Mouse (Mus musculus): Measurements from ENCODE around the gene Sap30.
"Not testable (repeated sequence)": the region's sequence is repeated elsewhere in the genome, so short reads cannot be mapped to it uniquely, and the experiment has no call there.

Sap30 gene

DNA sequence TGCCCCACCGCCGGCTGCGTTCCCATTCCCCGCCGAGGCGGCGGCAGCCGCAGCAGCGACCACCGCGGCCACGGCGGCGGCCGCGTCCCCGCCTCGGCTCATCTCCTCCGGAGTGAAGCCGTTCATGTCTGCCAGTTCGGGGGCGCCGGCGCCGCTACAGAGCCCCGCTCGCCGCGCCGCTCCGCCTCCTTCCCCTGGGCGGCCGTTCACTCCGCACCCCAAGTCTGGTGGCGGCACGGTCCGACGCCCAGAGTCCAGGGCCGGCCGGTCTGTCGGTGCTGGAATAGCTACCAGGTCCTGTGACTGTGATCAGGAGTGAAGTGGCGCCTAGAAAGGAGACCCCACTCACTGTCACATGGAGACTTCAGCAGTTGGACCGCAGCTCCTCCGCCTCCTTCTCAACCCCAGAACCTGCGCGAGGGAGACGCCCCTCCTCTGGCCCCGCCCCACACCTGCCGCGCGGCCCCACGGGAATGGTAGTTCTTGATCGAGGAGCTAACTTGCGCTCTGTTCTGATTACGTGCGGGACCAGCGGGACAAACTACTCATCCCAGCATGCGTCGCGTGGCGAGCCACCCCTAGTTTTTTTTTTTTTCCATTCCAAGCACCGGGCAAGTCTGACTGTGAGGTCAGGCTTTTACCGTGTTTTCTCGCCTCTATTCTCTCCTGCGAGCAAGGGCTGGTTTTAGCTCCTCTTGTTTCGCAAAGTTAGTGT is at the start of gene Sap30:
Sap30 (minus strand) TSS at position 420 of the 715 bp plus-strand sequence.
- DNase-seq (ENCODE audit: low spot score) = peak; percentile 98

DNA sequence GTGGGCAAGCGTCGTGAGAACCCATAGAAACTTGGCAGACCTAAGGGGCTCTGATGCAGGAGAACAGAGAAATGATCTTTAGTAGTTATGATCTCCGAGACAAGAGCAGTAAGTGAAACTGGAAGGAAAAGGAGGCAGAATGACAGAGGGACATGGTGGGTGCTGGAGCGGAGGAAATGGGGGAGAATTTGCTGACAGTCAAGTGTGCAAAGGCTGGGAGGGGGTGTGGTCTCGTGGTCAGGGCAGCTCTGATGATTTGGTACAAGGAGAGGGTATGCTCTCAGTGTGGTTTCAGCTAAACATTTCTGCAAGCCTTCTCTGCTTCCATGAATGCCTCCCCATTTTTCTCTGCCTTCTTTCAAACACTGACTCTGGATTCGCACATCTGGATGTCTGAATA is 48.5 kb upstream of the Sap30 start:
- no peak for DNase-seq (ENCODE audit: low spot score)

DNA sequence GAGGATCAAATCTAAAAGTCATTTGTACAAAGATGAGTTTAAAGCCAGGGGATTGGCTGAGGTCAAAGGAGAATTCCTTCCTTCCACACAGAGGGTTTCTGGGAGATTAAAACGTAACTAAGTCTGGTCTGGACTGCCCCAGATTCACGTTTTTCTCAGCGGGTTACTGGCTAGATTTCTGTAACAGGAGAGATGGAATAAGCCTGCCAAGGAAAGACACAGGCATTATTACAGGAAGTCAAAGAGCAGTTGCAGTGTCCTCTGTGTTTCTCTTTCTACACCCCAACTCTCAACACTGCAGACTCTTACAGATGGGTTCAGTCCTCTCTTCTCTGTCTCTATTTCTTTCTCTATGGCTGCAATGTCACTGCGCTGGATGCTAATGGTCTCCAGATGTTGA is 46.8 kb upstream of the Sap30 start:
- no peak for DNase-seq (ENCODE audit: low spot score)

DNA sequence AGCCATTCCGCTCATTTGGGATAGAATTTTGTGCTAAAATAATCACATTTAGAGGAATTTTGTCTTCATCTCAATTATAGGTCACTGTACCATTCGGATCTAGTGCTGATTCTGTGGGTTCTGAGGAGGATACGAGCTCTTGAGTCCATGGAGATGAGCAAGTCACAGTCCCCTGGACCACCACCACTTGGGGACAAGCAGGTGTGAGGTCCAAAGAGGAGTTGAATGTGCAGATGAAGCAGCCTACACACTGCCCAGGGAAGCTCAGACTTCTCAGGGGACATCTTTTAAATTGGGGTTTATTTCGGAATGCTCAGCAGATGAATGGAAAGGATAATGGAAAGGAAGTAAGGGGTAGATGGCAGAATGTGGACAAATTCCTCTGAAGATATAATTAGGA is 45.4 kb upstream of the Sap30 start:
- no peak for DNase-seq (ENCODE audit: low spot score)

DNA sequence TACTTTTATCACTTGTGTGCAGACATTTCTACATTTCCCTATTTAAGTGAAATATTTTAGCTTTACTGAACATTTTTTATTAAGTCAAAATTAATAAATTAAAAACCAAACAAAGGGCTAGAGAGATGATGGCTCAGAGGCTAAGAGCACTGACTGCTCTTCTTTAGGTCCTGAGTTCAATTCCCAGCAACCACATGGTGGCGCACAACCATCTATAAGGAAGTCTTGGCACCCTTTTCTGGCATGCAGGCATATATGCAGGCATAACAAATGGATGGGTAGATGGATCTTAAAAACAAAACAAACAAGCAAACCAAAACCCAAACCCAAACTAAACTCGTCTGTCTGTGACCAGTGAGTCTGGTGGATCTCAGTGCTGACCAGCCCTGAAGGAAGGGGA is 44.6 kb upstream of the Sap30 start:
- DNase-seq (ENCODE audit: low spot score) = no peak

DNA sequence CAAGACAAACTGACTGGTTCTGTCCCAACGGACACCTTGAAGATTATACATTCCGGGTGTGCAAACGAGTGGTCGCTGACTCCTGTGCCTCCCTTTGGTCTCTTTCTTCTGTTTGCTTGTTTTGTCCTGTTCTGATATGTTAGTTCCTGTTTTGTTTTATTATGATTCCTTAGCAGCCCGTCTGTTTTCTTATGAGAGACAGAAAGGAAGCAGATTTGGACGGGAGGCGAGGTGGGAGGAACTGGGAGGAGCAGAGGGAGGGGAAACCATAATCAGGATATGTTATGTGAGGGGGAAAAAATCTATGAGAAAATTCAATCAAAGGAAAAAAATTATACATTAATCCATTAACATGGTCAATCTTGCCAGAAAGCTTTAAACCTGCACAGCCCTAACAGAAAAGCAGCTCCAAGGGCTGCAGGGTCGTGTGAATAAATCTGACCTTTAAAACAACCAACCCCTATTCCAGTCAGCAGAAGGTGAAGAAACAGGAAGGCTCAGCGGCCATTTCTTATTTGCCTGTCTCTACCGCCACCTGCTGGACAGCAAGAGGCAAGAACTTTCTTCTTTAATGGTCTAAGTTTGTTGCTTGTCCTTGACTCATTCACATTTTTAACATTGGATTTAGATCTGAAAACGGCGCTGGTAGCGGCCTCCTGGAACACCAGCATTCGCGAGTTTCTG is 43.1 kb upstream of the Sap30 start:
- DNase-seq (ENCODE audit: low spot score) = peak; percentile 87

DNA sequence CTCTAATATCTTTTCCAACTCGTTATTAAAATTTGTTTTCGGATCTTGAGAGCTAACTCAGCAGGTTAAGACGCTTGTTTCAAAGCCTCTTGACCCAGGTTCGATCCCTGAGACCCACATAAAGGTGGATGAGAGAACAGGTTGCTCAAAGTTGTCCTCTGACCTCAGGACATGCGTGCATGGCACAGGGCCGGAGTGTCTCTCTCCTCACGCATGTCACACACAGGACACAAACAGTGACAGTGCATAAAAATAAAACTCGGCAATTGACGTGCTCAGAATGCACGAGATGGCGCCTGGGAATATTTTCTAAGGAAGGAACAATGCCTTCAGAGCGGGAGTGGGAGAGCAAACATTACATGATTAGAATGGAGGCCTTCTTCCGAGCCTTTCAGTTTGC is 42.6 kb upstream of the Sap30 start:
- DNase-seq (ENCODE audit: low spot score) = no peak

DNA sequence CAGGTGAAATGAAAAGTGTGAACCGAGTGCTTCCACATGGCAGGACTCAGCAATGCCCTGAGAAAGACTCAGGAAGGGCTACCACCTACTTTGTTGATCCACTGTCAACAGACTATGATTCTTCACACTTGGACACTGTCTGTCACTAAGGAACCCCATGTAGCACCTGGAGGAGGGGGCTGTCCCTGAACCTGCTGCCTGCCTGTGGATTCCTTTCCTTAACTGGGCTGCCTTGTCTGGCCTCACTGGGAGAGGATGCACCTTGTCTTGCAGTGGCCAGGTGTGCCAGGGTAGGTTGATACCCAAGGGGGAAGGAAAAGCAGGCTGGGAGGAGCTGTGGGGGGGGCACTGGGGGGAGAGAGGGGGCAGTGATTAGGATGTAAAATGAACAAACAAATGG is 40.4 kb upstream of the Sap30 start:
- DNase-seq (ENCODE audit: low spot score) = no peak

DNA sequence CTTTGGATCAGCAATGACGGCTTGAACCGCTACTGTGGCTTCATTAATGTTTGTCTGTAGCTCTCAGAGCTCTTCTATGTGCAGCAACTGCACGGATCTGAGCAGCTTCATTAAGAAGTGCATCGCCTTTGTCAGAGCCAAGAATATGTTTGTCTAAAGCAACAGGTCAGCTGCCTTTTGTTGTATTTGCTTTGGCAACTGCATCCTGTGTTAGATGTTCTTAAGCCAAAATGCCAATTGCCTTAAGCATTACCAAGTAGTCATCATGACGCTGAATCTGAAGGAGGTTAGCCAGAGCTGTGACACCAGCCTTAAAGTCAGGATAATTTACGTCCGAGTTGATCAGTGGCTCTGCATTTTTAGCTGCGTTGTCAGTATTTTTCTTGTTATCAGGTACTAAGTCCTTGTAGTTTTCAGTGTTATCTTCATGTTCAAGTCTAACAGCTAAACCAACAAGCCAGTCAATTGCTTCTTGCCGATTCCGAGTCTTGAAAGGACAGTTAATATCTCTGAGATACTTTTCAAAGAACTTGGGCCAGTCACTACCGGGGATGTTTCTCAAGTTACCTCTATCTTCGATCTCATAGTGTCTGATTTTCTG is 32.6 kb upstream of the Sap30 start:
- no peak for DNase-seq (ENCODE audit: low spot score)

DNA sequence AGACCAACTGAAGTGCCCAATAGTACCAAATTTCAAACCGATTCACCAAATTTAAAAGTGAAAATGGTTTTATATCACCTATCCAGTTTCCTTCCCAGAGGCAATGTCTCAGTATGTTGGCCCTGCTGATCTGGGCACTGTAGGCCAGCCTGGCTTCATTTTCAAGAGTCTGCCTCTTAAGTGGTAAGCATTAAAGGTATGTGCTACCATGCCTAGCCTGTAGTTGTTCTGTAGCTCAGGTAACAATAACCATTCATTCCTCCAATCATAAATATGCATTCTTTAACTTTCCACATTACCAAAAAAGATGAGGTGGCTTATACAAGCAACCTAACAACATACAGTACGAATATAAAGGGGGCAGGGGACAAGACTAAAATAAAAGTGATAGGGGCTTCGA is 30.1 kb upstream of the Sap30 start:
- no peak for DNase-seq (ENCODE audit: low spot score)

DNA sequence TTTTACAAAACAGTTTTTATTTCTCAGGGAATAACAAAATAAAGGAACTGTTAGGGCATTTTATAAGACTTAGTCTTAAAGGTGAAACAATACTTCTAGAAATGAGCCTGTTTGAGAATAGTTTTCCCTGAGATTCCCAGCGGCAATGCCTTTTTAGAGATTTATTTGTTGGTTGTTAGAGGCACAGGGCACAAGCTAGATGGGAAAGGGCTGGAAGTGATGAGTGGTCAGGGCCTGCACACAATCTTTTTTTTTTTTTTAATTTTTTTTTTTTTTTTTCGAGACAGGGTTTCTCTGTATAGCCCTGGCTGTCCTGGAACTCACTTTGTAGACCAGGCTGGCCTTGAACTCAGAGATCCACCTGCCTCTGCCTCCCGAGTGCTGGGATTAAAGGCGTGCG is 29.0 kb upstream of the Sap30 start:
- DNase-seq (ENCODE audit: low spot score) = not testable (repeated sequence)

DNA sequence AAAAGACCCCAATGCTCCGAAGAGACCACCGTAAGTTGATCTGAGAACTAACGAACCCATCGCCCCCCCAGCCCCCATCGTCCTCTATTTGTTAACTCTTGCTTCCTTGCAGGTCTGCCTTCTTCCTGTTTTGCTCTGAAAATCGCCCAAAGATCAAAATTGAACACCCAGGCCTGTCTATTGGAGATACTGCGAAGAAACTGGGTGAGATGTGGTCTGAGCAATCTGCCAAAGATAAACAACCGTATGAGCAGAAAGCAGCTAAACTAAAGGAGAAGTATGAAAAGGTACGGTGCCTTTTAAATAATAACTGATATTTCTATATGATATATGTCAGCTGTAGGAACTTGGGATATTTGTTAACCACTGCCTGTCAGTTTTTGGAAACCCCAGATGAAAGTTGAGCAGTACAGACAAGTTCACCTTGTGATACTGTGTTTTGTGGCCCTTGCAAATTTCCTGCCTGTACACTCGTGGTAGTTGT is 25.6 kb upstream of the Sap30 start:
- not testable (repeated sequence) for DNase-seq (ENCODE audit: low spot score)

DNA sequence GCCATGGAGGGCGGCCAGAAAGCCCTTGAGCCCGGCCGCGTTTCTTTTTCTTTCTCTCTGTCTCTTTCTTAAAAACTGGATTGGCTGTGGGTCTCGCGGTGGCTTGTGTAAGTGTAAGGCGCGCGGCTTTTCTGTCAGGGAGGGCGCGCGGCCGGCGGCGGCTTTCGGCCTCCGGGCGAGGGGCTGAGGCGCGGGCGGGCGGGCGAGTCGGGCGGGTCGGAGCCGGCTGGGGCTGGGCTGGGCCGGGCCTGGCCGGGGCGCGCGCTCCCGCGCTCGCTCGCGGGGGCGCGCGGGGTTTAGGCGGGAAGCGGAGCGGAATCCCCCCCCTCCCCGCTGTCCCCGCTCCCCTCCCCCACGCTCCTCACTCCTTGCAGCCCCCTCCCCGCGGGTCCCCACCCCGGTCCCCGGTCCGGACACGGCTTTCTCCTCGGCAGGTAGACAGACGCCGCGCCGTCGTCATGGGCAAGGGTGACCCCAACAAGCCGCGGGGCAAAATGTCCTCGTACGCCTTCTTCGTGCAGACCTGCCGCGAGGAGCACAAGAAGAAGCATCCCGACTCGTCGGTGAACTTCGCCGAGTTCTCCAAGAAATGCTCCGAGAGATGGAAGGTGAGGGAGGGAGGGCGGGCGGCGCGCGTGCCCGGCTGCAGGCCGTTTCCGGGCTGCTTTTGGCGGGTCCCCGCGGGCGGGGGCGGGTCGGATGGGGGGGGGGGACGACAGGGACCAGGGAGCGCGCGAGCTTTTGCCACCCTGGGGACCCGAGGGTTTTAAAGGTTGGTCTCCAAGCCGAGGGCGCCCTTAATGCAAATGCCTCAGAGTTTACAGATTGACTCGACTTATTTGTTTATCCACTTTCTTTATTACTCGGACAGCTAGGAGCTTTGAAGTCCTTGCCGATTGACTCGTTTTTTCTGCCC is 24.7 kb upstream of the Sap30 start:
- peak; percentile 10 for DNase-seq (ENCODE audit: low spot score)

DNA sequence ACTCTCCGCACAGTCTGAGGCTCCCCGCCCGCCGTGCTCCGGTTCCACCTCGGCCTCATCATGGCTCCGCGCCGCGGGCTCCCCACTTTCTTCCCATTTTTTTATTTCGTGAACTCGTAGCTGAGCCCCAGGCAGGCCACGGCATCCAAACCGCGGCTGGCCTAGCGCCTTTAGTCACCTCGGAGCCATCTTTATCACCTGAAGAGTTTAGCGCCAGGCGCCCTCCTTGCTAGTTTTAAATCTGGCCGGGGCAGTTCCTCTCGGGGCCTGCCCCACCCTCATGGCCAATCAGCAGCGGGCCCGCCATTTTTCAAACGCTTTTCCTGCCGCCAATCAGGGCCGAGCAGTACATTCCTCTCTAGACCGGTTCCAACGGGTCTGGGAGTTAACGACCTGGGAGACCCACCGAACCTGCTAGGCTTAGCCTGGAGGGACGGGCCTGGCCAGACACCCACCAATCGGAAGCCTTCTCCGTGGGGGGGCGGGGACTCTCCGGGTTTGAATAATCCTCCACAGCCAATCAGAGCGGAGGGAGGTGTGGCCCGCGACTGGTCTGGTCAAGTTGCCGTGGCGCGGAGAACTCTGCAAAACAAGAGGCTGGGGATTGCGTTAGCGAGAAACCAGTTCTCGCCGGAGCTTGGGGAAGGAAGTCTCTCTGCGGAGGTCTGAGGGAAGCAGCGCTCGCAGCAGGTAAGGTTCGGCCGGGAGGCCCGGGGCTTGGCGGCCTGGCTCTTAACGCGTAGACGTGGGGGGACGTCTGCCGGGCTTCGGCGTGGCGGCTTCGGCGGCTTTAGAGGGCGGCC is 23.9 kb upstream of the Sap30 start, which contains the start of gene Hmgb2:
Hmgb2 (plus strand) TSS at position 592 of the 803 bp plus-strand sequence.
- DNase-seq (ENCODE audit: low spot score) = peak; percentile 100

DNA sequence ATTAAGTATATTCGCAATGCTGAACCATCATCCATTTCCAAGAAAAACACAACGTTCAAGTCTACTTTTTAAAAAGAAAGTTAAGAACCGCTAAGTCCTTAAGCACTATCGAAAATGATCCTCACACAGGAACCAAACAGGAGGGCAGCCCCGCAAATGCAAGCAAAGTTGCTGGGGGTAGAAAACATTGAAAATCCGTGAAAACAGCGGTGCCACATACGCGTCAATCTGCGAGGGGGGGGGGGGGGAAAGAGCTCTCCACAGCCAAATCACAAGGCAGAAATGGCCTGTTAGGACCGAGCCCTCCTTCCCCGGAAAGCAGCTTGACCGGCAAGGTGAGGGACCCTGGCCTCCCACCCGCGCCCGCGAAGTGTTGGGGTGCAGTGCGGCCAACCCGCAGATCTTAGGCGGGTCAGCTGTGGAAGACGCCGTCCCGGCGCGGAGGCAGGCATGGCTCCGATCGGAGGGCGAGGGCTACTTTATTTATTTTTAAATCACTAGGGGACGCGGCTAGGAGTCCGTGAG is 23.2 kb upstream of the Sap30 start:
- DNase-seq (ENCODE audit: low spot score) = no peak

DNA sequence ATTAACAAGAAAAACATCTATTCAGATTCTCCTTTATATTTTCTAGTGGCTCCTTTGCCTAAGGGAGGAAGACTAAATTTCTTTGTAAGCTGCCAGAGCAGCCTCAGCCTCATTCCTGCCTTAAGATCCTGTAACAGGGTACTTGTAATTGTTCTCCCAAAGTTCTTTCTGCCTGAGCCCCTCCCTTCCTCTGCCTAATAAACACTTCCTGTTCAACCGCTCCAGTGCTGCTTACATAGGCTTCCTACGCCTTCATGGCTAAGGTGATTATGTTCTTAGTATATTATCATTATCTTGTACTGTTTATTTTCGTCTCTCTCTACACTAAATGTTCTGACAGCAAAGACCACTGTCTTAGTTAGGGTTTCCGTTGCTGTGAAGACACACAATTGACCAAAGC is 21.0 kb upstream of the Sap30 start:
- peak; percentile 1 for DNase-seq (ENCODE audit: low spot score)

DNA sequence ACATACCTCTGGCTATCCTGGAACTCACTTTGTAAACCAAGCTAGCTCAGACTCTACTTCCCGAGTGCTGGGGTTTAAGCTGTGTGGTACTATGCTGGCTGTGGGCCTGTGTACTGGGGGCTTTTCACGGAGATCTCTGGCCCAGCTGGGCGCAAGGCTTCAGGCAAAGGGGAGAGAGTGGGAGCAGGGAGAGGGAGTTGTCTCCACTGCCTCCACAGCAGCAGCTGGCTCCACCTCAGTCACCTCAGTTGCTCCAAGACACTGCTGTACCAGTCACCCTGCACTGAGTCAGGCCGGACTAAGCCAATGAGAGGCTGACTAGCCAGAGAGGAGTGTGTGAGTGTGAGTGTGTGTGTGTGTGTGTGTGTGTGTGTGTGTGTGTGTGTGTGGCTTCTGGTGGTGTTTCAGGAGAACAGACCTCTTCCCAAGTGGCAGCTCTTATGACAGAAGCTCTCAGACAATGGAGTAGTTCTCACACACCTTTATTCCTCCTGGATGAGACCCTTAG is 19.9 kb upstream of the Sap30 start:
- DNase-seq (ENCODE audit: low spot score) = peak; percentile 1

DNA sequence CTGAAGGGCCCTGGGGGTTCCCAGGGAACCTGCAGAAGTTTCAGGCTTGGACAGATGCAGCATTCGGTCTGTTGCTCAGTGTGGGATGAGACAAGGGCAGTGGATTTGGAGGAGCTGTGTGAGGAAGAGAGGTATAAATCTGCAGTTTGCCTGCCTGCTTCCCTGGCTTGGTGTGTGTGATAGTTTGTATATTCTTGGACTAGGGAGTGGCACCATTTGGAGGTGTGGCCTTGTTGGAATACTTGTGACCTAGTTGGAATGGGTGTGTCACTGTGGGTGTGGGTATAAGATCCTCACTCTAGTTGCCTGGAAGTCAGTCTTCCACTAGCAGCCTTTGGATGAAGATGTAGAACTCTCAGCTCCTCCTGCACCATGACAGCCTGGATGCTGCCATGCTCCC is 17.8 kb upstream of the Sap30 start:
- not testable (repeated sequence) for DNase-seq (ENCODE audit: low spot score)

DNA sequence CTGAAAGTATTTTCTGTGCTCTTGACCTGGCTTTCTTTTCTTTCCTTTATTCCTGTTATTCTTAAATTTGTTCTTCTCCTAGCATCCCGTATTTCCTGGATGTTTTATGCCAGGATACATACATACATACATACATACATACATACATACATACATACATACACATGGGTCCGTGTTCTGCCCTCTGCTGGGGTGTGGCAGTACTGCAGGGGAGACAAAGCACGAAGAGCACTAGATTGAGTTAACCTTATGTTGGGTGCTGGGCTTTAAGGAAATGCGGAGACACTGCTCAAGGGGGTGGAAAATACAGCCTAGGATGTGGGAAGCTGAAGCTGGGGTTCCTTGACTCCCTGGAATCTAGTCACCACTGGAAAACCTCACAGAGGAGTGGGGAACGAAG is 16.0 kb upstream of the Sap30 start:
- peak; percentile 67 for DNase-seq (ENCODE audit: low spot score)

DNA sequence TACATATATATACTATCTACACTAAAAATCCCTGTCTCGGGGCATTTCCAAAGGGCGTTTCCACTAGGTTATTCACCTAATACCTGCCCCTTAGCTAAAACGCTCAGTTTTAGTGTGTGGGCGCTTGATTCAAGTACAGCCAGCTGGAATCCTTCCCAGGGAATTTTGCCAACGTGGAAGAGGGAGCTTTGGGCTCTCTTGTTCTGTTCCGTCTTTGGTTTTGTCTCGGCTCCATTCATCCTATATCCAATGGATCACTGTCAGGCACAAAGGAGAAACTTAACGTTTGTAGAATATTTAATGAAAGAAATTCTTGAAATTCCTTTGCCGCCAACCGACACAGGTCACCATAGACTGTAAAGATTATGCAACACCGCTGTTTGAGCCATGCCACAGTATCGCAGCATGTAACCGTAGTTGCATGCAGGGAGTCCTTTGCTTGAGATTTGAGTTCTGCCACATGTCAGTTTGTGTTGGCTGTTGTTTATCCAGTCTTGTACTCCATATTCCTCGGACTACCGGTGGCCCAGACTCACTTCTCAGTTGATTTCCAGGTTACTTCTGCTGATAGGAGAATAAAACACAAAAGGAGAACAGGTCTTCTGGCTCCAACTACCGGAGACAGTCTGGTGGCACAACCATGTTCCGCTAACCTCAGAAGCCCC is 11.3 kb upstream of the Sap30 start:
- peak; percentile 65 for DNase-seq (ENCODE audit: low spot score)
